Mouse (Mus musculus) heart, embryonic 16.5 days (tissue): ENCODE data around the gene Gjb2. TPM values are rescaled to one million over a fixed set of nuclear protein-coding genes. Genes with fewer than 3 reads are reported as not detected.
A peak's percentile ranks its signal among the peaks of the same experiment; 100 is the strongest.

ENCODE experiments used
- ATAC-seq: fragments of 200-750 bp; cut with Nextera tagmentation; replicated peaks from 2 replicates; pipeline ENCODE4 v1.8.0; 2017; ENCODE audit warnings: moderate number of reproducible peaks; ENCODE audit not compliant: insufficient read depth, low FRiP score; ENCODE audit errors: extremely low read depth
- H3K27ac ChIP-seq: fragments of 300-500 bp; sonication (generic); 2 replicates; pipeline ENCODE4 v1.5.1; 2014; ENCODE audit warnings: mild to moderate bottlenecking, low read length, control low read depth, moderate library complexity
- H3K27me3 ChIP-seq: fragments of 300-500 bp; sonication (generic); 2 replicates; pipeline ENCODE4 v1.6.1; 2014; ENCODE audit warnings: low read length, mixed read lengths; ENCODE audit not compliant: control insufficient read depth, insufficient read depth
- H3K36me3 ChIP-seq: fragments of 300-500 bp; sonication (generic); 2 replicates; pipeline ENCODE4 v1.6.1; 2014; ENCODE audit not compliant: control insufficient read depth, insufficient read depth
- H3K4me1 ChIP-seq: fragments of 300-500 bp; sonication (generic); 2 replicates; pipeline ENCODE4 v1.6.1; 2014; ENCODE audit warnings: low read length, mixed read lengths; ENCODE audit not compliant: control insufficient read depth, insufficient read depth
- H3K4me2 ChIP-seq: fragments of 300-500 bp; sonication (generic); 2 replicates; pipeline ENCODE4 v1.6.1; 2014; ENCODE audit warnings: low read depth, mild to moderate bottlenecking, control low read depth, low read length
- H3K4me3 ChIP-seq: fragments of 300-500 bp; sonication (generic); 2 replicates; pipeline ENCODE4 v1.5.1; 2014; ENCODE audit warnings: mild to moderate bottlenecking, control low read depth, low read length
- H3K9ac ChIP-seq: fragments of 300-500 bp; sonication (generic); 2 replicates; pipeline ENCODE4 v1.6.1; 2014; ENCODE audit warnings: low read length, control low read depth
- H3K9me3 ChIP-seq: fragments of 300-500 bp; sonication (generic); replicated peaks from 2 replicates; pipeline ENCODE4 v1.6.1; 2016; ENCODE audit warnings: low read length; ENCODE audit not compliant: control insufficient read depth
- WGBS: fragments of 180-500 bp; shearing (Covaris S2); extraction: QIAGEN DNeasy Blood & Tissue Kit; methylation state at CpG from one replicate; pipeline ENCODE4 v1.1.7; 2014; 5-methylcytosine and 5-hydroxymethylcytosine counted together
- polyA plus RNA-seq: library from polyadenylated mRNA; unstranded; fragments of >200 nt; fragmentation: Nextera tagmentation; extraction: Ambion mirVana; gene quantifications from 2 replicates; pipeline ENCODE4 v1.2.1, GENCODE M21; 2015

Gjb2 gene
- polyA plus RNA-seq, 1 experiment from 2014 or later, result 0.28 TPM

- 5% methylated on average over 19 of the region's 19 CpGs for WGBS
- no peaks in the 10 kb centered on the region for H3K9me3 ChIP-seq
- peaks cover 22% of the 10 kb centered on the region for H3K27me3 ChIP-seq
- peak overlapping the region; percentile 75 for H3K27ac ChIP-seq
- ATAC-seq, result no peak; the same call in 1 of the 2 replicates
- H3K4me1 ChIP-seq, result peaks cover 6% of the 10 kb centered on the region
- peak overlapping the region; percentile 65 for H3K4me2 ChIP-seq
- H3K9ac ChIP-seq, result peak overlapping the region; percentile 78
- peak overlapping the region; percentile 61 for H3K4me3 ChIP-seq
- no peaks in the 10 kb centered on the region for H3K36me3 ChIP-seq
Measured at GRCm38 (mm10) chr14:57057204-57057562, 47.3 kb downstream of the Gjb2 start.

DNA sequence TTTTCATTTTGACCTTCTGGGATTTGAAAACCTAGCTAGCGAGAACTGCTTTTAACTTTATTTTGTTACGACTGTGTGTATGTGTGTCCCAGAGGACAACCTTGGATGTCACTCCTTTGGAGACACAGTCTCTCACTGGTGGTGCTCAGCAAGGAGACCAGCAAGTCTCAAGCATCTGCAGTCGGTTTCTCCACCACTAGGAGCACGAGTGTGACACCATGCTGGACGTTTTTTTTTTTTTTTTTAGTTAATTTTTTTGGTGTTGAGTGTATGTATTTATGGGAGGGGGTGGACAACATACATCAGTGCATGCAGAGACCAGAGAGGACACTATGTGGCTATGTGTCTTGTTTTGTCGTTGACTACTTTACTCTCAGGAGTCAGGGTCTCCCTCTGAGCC is 51.8 kb downstream of the Gjb2 start:
- Histone ChIP-seq H3K27ac (no peak overlapping the region), H3K9me3 (no peaks in the 10 kb centered on the region), H3K27me3 (peaks cover 6% of the 10 kb centered on the region; the same call in 1 of the 2 replicates), H3K36me3 (no peaks in the 10 kb centered on the region), H3K4me2 (no peak overlapping the region), H3K4me3 (no peak overlapping the region), H3K9ac (no peak overlapping the region), H3K4me1 (peaks cover 17% of the 10 kb centered on the region)
- ATAC-seq, result no peak
- WGBS, result 69% methylated on average over 6 of the region's 6 CpGs

Other genes starting within 250 kb of the Gjb2 start
- 28.5 and 31.0 TPM in 2 replicates for gene Zmym2, start 218.0 kb downstream of the Gjb2 start, polyA plus RNA-seq
- gene Gja3, start 46.6 kb downstream of the Gjb2 start, polyA plus RNA-seq, result 56.9 and 57.0 TPM in 2 replicates
- not detected in 2 replicates for gene Gm4491, start 11.2 kb upstream of the Gjb2 start, polyA plus RNA-seq
- not detected in 2 replicates for gene Gjb6, start 28.9 kb upstream of the Gjb2 start, polyA plus RNA-seq